Mouse (Mus musculus): Measurements from ENCODE around the gene N4bp1.

GRCm38 (mm10) chr8:86765155-86765554 is 119.9 kb downstream of the N4bp1 start:
- no peak for TF ChIP-seq CTCF (IDR thresholded peaks at IDR 0.05; ENCODE audit: low read depth)
- no peak for TF ChIP-seq EP300 (IDR thresholded peaks at IDR 0.05; ENCODE audit: low read depth)
